Mouse (Mus musculus) kidney, adult 8-10 months (tissue): ENCODE results near the gene Tmem179b.
A peak's percentile ranks its signal among the peaks of the same experiment; 100 is the strongest.

ENCODE experiments used
- DNase-seq, 2 experiments: peaks; one replicate each; pipeline ENCODE4 v3.0.0; 2022

Gene Tmem179b

GRCm38 (mm10) chr19:8774086-8774835 is at the start of gene Tmem179b:
TSS of gene Tmem179b (minus strand) at chr19:8774467.
- DNase-seq = peak; percentile 92 to 96

GRCm38 (mm10) chr19:8822696-8823095 is 48.4 kb upstream of the Tmem179b start:
- no peak for DNase-seq

- DNase-seq = peak; percentile 65 to 74
These were observed 46.9 kb upstream of the Tmem179b start for GRCm38 (mm10) chr19:8821146-8821545.

GRCm38 (mm10) chr19:8820424-8820956 is 46.2 kb upstream of the Tmem179b start:
- DNase-seq = no peak

GRCm38 (mm10) chr19:8819596-8820423 is 45.5 kb upstream of the Tmem179b start, which contains the start of gene Hnrnpul2:
TSS of gene Hnrnpul2 (plus strand) at chr19:8820010.
- DNase-seq = peak; percentile 98 to 99

GRCm38 (mm10) chr19:8818801-8819595 is 44.7 kb upstream of the Tmem179b start, which contains the start of gene Ttc9c:
TSS of gene Ttc9c (minus strand) at chr19:8819333.
- DNase-seq = peak; percentile 98 to 99

- no peak for DNase-seq
These were observed 44.1 kb upstream of the Tmem179b start for GRCm38 (mm10) chr19:8818301-8818798.

GRCm38 (mm10) chr19:8817001-8817400 is 42.7 kb upstream of the Tmem179b start:
- no peak for DNase-seq

- peak in 1 of 2 experiments; percentile 60 for DNase-seq
These were observed 41.5 kb upstream of the Tmem179b start for GRCm38 (mm10) chr19:8815812-8816211.

- no peak for DNase-seq
These were observed 32.5 kb upstream of the Tmem179b start for GRCm38 (mm10) chr19:8806810-8807209.

- DNase-seq = no peak
These were observed 29.8 kb upstream of the Tmem179b start for GRCm38 (mm10) chr19:8803879-8804660.

GRCm38 (mm10) chr19:8803204-8803780 is 29.0 kb upstream of the Tmem179b start:
- DNase-seq = no peak

GRCm38 (mm10) chr19:8802130-8802821 is 28.0 kb upstream of the Tmem179b start, which contains the start of gene Zbtb3:
TSS of gene Zbtb3 (plus strand) at chr19:8802555.
- peak; percentile 96 to 98 for DNase-seq

GRCm38 (mm10) chr19:8798947-8799315 is 24.7 kb upstream of the Tmem179b start:
- no peak for DNase-seq

- DNase-seq = peak; percentile 93
These were observed 24.1 kb upstream of the Tmem179b start, which contains the start of gene Polr2g for GRCm38 (mm10) chr19:8798264-8798946. TSS of gene Polr2g (minus strand) at chr19:8798577.

GRCm38 (mm10) chr19:8790171-8790570 is 15.9 kb upstream of the Tmem179b start:
- DNase-seq = no peak

- no peak for DNase-seq
These were observed 14.9 kb upstream of the Tmem179b start for GRCm38 (mm10) chr19:8789171-8789570.

GRCm38 (mm10) chr19:8788521-8788920 is 14.3 kb upstream of the Tmem179b start:
- DNase-seq = no peak

- DNase-seq = peak; percentile 97 to 98
These were observed 11.9 kb upstream of the Tmem179b start, which contains the start of gene Taf6l for GRCm38 (mm10) chr19:8786008-8786781. TSS of gene Taf6l (minus strand) at chr19:8786417.
